Mouse (Mus musculus) brain, embryonic 18.5 days (tissue): ENCODE data around the gene Ano9.

Experiments
- DNase-seq: peaks from one replicate; pipeline ENCODE4 v3.0.0-alpha.2; 2012; ENCODE audit warnings: low read depth, low spot score

Gene Ano9

DNA sequence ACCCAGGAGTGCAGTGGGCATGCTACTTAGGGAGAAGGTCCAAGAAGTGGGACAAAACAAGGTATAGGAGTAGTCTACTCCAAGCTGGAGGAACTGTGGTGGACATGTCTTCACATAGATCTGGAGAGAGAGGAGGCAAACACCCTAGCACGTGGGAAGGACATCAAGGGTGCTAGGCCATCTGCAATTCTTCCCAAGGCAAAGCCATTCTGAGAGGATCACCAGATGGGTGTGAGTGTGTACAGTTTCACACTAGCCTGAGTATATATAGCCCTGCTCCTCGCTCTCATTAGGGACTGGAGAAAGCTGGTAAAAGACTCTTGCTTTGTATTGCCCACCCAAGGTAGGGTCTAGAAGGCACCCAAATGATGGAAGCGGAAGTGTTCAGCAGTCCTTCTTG lies 54.3 kb downstream of the Ano9 start:
- DNase-seq = no peak

DNA sequence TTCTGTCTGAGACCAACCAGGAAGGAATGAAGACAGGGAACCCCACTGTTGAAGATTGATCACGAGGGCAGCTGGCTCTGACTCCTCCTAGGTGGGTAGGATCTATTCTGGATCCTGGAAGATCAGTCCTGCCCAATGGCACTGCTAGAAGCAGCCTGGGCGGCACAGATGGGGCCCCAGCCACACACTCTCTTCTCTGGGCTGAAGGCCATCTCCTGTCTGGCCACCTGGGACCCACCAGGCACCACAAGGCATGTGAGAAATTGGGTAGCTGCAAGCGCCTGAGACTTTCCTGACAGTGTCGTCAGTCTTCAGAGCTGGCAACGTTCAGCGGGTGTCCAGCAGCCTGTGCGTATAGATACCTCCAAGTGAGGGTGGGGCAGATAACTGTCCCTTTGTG lies 55.1 kb downstream of the Ano9 start:
- no peak for DNase-seq

DNA sequence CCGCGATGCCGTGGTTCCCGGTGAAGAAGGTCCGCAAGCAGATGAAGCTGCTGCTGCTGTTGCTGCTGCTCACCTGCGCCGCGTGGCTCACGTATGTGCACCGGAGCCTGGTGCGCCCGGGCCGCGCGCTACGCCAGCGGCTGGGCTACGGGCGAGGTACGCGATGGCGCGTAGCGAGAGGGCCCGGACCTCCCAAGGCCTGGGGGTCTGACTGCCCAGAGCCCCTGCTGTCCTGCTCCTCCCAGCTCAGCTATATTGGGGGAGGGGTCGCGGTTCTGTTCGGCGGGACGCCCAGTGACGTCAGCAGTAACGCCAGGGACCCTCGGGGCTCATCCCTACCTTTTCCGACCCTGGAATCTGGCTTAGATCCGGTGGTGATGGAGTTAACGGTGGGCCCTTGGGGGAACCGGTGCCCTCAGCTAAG lies 56.3 kb downstream of the Ano9 start:
- DNase-seq = no peak

DNA sequence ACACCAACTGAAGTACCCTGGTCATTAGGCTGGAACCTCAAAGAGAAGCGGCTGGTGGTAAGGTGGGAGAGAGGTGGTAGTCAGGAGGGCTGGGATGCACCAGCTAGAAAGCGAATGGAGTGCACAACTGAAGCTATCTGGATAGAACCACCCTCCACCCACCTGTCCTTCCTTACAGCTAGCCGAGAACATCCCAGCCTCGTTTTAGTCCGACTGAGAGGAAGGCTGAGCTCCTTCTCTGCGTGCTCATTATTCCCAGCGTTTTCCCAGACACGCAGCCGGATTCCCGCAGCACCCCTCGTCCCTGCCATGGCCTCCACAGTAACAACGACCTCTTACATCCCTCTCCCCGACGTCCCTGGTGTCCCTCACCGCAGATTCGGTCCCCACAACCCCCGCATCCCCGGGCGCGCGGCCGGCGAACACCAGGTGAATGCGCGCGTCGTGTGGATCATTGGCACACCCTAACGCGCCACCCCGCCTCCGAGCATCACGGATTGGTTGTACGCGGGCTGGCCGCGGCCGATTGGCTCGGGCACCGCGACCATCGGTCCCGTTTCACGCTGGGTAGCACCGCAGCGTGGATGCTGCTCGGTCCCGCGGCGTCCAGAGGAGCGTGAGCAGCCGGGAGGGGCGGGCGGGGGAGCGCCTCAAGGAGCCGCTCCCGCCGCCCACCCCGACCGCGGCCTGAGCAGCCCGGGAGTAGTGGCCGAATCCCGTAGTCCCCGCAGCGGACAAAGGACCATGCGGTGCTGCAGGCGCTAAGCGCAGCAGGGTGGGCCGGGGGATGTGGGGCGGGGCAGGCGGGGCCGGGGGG lies 57.0 kb downstream of the Ano9 start, which contains the start of gene B4galnt4:
TSS of gene B4galnt4 (plus strand) at position 679 of the 817 bp plus-strand sequence.
- DNase-seq = peak; percentile 89

DNA sequence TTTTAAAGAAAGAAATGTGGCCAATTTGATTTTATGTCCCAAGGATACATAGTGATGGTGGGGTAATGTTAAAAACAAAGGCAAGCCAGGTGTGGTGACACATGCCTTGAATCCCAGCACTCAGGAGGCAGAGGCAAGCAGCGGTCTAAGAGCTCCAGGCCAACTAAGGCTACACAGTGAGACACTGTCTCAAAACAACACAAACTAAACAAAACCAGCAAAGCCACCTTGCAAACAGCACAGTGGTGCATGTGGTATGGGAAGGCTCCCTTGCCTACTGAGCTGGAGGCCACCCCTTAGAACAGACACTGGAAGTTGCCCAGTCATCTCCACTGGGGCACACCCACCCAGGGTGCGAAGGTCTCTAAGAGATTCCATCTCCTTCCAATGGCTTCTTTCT lies 57.7 kb downstream of the Ano9 start:
- no peak for DNase-seq

DNA sequence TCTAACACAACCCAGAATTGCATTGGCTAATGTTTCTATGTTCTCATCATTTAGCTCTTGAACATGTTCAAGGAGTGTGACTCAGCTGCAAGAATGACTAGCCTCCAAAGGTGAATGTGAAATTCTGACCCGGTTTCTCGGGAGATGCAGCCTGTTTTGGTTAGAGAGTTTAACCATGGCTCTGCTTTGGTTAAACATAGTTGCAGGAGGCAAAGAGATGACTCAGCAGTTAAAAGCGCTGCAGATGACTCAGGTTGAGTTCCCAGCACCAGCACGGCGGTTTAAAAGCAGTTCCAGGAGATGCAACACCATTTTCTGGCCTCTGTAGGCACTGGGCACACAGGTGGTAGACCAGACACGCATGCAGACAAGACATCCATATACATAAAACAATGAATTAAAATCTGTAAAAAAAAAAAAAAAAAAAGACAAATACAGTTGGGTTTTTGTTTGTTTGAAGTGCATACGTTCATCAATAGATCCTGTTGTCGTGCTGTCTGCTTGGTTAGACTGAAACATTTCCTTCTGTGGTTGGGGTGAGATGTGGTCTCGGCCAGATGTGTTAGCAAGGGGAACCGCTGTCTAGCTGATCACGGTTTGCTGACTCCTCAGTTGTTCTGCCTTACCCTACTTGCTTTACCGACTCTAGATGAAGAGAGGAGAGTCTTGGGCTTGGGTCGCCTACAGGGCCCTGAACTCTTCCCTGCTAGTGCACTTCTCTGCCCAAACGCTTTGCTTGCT lies 58.8 kb downstream of the Ano9 start:
- no peak for DNase-seq

DNA sequence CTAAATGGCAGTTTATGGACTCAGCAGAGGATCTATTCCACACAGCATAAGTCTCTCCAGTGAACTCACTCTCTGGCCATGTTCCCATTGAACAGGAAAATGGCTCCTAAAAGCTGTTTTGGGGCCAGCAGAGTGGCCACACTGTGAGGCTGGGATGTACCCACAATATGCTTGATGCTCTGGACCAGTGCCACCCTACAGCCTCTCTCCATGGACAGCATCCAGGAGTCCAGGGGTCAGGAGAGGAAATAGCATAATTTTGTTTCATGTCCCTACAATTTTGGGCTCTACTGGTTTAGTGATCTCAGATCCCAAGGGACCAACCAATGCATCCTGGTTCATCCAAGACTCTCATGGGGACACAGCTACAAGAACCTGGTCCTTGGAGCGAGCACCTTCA lies 60.1 kb downstream of the Ano9 start:
- DNase-seq = no peak

DNA sequence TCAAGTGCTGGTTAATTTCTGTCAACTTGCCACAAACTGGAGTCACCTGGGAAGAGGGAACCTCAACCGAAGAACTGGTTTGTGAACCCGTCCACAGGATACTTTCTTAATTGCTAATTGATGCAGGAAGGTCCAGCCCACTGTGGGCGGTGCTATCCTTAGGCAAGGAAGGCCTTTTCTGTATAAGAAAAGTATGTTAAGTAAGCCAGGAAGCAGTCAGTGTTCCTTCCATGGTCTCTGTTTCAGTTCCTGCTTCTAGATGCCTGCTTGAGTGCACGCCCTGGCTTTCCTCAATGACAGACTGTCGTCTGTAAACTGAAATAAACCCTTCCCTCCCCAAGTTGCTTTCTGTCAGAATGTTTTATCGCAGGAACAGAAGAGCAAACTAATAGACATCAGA lies 60.6 kb downstream of the Ano9 start:
- no peak for DNase-seq

DNA sequence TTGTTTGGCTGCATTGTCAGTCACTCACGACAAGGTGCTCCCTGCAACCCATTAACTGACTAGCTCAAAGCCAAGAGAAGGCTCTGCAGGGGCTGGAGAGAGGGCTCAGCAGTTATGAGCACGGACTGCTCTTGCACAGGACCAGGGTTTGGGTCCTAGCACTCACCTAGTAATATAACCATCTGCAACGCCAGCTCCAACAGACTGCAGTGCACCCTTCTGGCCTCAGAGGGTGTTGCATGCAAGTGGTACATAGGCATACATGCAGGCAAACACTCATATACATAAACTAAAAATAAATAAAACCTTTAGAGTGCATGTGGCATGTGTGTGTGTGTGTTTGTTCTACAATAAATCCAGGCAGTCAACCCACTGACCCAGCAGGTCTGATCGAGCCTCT lies 61.8 kb downstream of the Ano9 start:
- DNase-seq = no peak

DNA sequence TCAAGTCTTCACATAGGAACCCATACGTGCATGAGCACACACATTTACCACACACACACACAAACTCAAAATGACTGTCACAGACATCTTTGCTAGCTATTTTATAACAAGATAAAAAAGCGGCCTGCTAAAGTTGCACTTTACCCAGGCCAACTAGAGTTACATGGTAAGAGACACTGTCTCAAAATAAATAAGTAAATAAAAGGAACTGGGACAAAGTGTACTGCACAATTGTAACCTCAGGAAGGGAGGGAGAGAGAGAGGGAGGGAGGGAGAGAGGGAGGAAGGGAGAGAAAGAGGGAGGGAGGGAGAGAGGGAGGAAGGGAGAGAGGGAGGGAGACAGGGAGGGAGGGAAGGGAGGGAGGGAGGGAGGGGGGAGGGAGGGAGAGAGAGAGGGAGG lies 65.2 kb downstream of the Ano9 start:
- no peak for DNase-seq

DNA sequence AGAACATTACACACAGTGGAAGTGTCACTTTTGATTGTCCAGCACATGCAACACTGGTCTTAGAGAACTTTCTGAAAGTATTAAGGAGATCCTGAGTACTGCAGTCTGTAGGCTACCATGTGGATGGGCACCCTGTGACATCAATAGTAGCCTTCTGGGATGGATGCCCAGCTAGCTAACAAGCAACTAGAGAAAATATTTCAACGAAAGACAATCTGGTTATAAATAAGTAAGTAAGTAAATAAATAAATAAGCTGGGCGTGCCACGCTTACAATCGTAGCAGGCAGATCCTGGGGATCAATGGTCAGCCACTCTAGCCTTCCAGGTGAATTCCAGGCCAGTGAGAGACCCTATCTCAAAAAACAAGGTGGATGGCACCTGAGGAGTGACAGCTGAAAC lies 65.6 kb downstream of the Ano9 start:
- no peak for DNase-seq
